Mouse (Mus musculus): ENCODE measurements around the gene Col25a1. TPM values are rescaled to one million over a fixed set of nuclear protein-coding genes. Genes with fewer than 3 reads are reported as not detected.

The Col25a1 gene
- polyA plus RNA-seq, 2 experiments, result 0.94 to 1.1 TPM

GRCm38 (mm10) chr3:130436956-130437355, 305.7 kb downstream of the Col25a1 start:
- no peaks in the 10 kb centered on the region for H3K36me3 ChIP-seq (replicated peaks; ENCODE audit: control insufficient read depth, insufficient read depth, low read depth)
- TF ChIP-seq CTCF (IDR thresholded peaks at IDR 0.05; ENCODE audit: low read depth) (no peak), EP300 (IDR thresholded peaks at IDR 0.05; ENCODE audit: low read depth) (no peak)
- H3K4me3 ChIP-seq (ENCODE audit: insufficient read depth in 1 of 2, low read depth in 2 of 2, low read length in 2 of 2), result no peak overlapping the region
- no peak overlapping the region for H3K9ac ChIP-seq (replicated peaks)
- no peak overlapping the region for H3K27ac ChIP-seq
- H3K4me1 ChIP-seq (replicated peaks; ENCODE audit: control insufficient read depth in 2 of 2, insufficient read depth in 2 of 2, low read length in 1 of 2), result no peaks in the 10 kb centered on the region
- H3K27me3 ChIP-seq (ENCODE audit: control insufficient read depth, insufficient read depth, low read length), result no peaks in the 10 kb centered on the region
- ATAC-seq (ENCODE audit: insufficient read depth) (no peak), DNase-seq (ENCODE audit: low read depth in 3 of 3, low spot score in 3 of 3) (no peak)
- no peak overlapping the region for H3K4me2 ChIP-seq (ENCODE audit: low read depth)
- no peaks in the 10 kb centered on the region for H3K9me3 ChIP-seq (ENCODE audit: control insufficient read depth, low read length)

- no peak overlapping the region for H3K4me2 ChIP-seq (ENCODE audit: low read depth)
- H3K4me3 ChIP-seq (ENCODE audit: insufficient read depth in 1 of 2, low read depth in 2 of 2, low read length in 2 of 2), result no peak overlapping the region
- no peaks in the 10 kb centered on the region for H3K4me1 ChIP-seq (replicated peaks; ENCODE audit: control insufficient read depth in 2 of 2, insufficient read depth in 2 of 2, low read length in 1 of 2)
- no peak for ATAC-seq (ENCODE audit: insufficient read depth)
- TF ChIP-seq EP300 (IDR thresholded peaks at IDR 0.05; ENCODE audit: low read depth), result no peak
- no peak for TF ChIP-seq CTCF (IDR thresholded peaks at IDR 0.05; ENCODE audit: low read depth)
- H3K27ac ChIP-seq, result no peak overlapping the region
- H3K9me3 ChIP-seq (ENCODE audit: control insufficient read depth, low read length), result no peaks in the 10 kb centered on the region
- no peak overlapping the region for H3K9ac ChIP-seq (replicated peaks)
- H3K27me3 ChIP-seq (ENCODE audit: control insufficient read depth, insufficient read depth, low read length), result no peaks in the 10 kb centered on the region
- H3K36me3 ChIP-seq (replicated peaks; ENCODE audit: control insufficient read depth, insufficient read depth, low read depth), result no peaks in the 10 kb centered on the region
- DNase-seq (ENCODE audit: low read depth in 3 of 3, low spot score in 3 of 3), result no peak
- 65% methylated on average over 6 of the region's 6 CpGs for WGBS (ENCODE audit: insufficient replicate concordance)
These were observed 308.5 kb downstream of the Col25a1 start for GRCm38 (mm10) chr3:130439767-130440166.

GRCm38 (mm10) chr3:130440689-130441088, 309.4 kb downstream of the Col25a1 start:
- no peaks in the 10 kb centered on the region for H3K36me3 ChIP-seq (replicated peaks; ENCODE audit: control insufficient read depth, insufficient read depth, low read depth)
- no peaks in the 10 kb centered on the region for H3K27me3 ChIP-seq (ENCODE audit: control insufficient read depth, insufficient read depth, low read length)
- H3K9me3 ChIP-seq (ENCODE audit: control insufficient read depth, low read length), result no peaks in the 10 kb centered on the region
- no peak for DNase-seq (ENCODE audit: low read depth in 3 of 3, low spot score in 3 of 3)
- H3K27ac ChIP-seq, result no peak overlapping the region
- WGBS (ENCODE audit: insufficient replicate concordance), result 60% methylated on average over 12 of the region's 12 CpGs
- H3K4me1 ChIP-seq (replicated peaks; ENCODE audit: control insufficient read depth in 2 of 2, insufficient read depth in 2 of 2, low read length in 1 of 2), result no peaks in the 10 kb centered on the region
- H3K4me2 ChIP-seq (ENCODE audit: low read depth), result no peak overlapping the region
- no peak for ATAC-seq (ENCODE audit: insufficient read depth)
- H3K4me3 ChIP-seq (ENCODE audit: insufficient read depth in 1 of 2, low read depth in 2 of 2, low read length in 2 of 2), result no peak overlapping the region
- no peak overlapping the region for H3K9ac ChIP-seq (replicated peaks)
- TF ChIP-seq EP300 (IDR thresholded peaks at IDR 0.05; ENCODE audit: low read depth), result no peak
- TF ChIP-seq CTCF (IDR thresholded peaks at IDR 0.05; ENCODE audit: low read depth), result no peak

- H3K4me1 ChIP-seq (replicated peaks; ENCODE audit: control insufficient read depth in 2 of 2, insufficient read depth in 2 of 2, low read length in 1 of 2), result no peaks in the 10 kb centered on the region
- H3K9me3 ChIP-seq (ENCODE audit: control insufficient read depth, low read length), result no peaks in the 10 kb centered on the region
- H3K27ac ChIP-seq, result no peak overlapping the region
- no peak overlapping the region for H3K4me2 ChIP-seq (ENCODE audit: low read depth)
- H3K9ac ChIP-seq (replicated peaks), result no peak overlapping the region
- H3K27me3 ChIP-seq (ENCODE audit: control insufficient read depth, insufficient read depth, low read length), result no peaks in the 10 kb centered on the region
- TF ChIP-seq CTCF (IDR thresholded peaks at IDR 0.05; ENCODE audit: low read depth) (no peak), EP300 (IDR thresholded peaks at IDR 0.05; ENCODE audit: low read depth) (no peak)
- no peak for DNase-seq (ENCODE audit: low read depth in 3 of 3, low spot score in 3 of 3)
- no peak for ATAC-seq (ENCODE audit: insufficient read depth)
- H3K4me3 ChIP-seq (ENCODE audit: insufficient read depth in 1 of 2, low read depth in 2 of 2, low read length in 2 of 2), result no peak overlapping the region
- 55% methylated on average over 13 of the region's 13 CpGs for WGBS (ENCODE audit: insufficient replicate concordance)
- H3K36me3 ChIP-seq (replicated peaks; ENCODE audit: control insufficient read depth, insufficient read depth, low read depth), result no peaks in the 10 kb centered on the region
These were observed 312.7 kb downstream of the Col25a1 start for GRCm38 (mm10) chr3:130443842-130444627.

- TF ChIP-seq CTCF (IDR thresholded peaks at IDR 0.05; ENCODE audit: low read depth) (no peak), EP300 (IDR thresholded peaks at IDR 0.05; ENCODE audit: low read depth) (no peak)
- H3K27ac ChIP-seq, result no peak overlapping the region
- DNase-seq (ENCODE audit: low read depth in 3 of 3, low spot score in 3 of 3) (no peak), ATAC-seq (ENCODE audit: insufficient read depth) (no peak)
- no peak overlapping the region for H3K4me2 ChIP-seq (ENCODE audit: low read depth)
- H3K4me3 ChIP-seq (ENCODE audit: insufficient read depth in 1 of 2, low read depth in 2 of 2, low read length in 2 of 2), result no peak overlapping the region
- H3K36me3 ChIP-seq (replicated peaks; ENCODE audit: control insufficient read depth, insufficient read depth, low read depth), result no peaks in the 10 kb centered on the region
- H3K9me3 ChIP-seq (ENCODE audit: control insufficient read depth, low read length), result no peaks in the 10 kb centered on the region
- no peaks in the 10 kb centered on the region for H3K4me1 ChIP-seq (replicated peaks; ENCODE audit: control insufficient read depth in 2 of 2, insufficient read depth in 2 of 2, low read length in 1 of 2)
- no peaks in the 10 kb centered on the region for H3K27me3 ChIP-seq (ENCODE audit: control insufficient read depth, insufficient read depth, low read length)
- H3K9ac ChIP-seq (replicated peaks), result no peak overlapping the region
- WGBS (ENCODE audit: insufficient replicate concordance), result 78% methylated on average over 7 of the region's 7 CpGs
These were observed 318.6 kb downstream of the Col25a1 start for GRCm38 (mm10) chr3:130449864-130450263.

Measured in liver, embryonic 14.5 days (tissue).